8 mouse cellular contexts compared by ENCODE assay signal in the genomic region with DNA sequence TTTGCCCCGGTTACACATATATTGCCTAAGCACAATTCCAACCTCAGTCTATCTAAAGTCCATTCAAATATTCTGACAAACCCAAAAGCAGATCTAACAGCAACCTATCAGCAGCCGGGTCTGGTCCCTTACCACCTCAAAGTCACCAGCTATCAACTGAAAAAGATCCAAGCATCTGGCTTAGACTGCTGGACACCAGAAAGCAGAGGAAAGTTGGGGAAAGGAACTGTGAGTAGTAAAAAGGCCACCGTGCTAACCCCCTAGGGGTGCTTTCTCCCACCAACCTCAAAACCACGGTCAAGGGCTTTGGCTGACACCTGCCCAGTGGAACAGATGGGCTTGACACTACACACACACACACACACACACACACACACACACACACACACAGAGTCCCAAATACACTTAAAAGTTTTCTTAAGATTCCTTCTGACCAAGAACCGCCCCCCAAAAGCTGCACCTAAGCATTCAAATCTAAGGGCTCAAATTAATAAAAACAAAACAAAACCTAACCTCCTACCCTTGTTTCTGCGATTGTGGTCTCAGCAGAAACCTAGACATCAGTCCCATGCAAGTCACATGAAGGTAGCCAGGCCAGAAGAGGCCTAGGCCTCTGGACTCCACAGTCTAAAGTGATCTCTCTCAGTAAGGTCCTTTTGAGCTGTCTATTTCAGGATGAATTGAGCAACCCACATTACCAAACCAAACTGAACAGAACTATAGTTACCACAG. TPM values are rescaled to one million over a fixed set of nuclear protein-coding genes. Genes with fewer than 3 reads are reported as not detected.
A peak's percentile ranks its signal among the peaks of the same experiment; 100 is the strongest.
DNase-seq lines count a peak whose midpoint lies in the region; ATAC-seq and TF ChIP-seq lines count a peak whose summit lies in the region.

No protein-coding gene starts in this region.

- H3K4me3 ChIP-seq in heart, embryonic 13.5 days: peak overlapping the region; percentile 97
- H3K4me3 ChIP-seq in embryonic facial prominence, embryonic 11.5 days (ENCODE audit: low read depth, low read length): no peak overlapping the region
- peak overlapping the region; percentile 71 for H3K4me3 ChIP-seq in intestine, postnatal 0 days (ENCODE audit: low read depth, low read length)
- no peak overlapping the region for H3K4me3 ChIP-seq in midbrain, embryonic 14.5 days (replicated peaks; ENCODE audit: low read depth, low read length)

- peak overlapping the region; percentile 98 for H3K27ac ChIP-seq in heart, embryonic 13.5 days (replicated peaks)
- no peak overlapping the region; the same call in 1 of the 2 replicates for H3K27ac ChIP-seq in embryonic facial prominence, embryonic 11.5 days (replicated peaks; ENCODE audit: low read depth, low read length)
- H3K27ac ChIP-seq in intestine, postnatal 0 days (ENCODE audit: low read depth, low read length): peak overlapping the region; percentile 6; the same call in 1 of the 2 replicates
- H3K27ac ChIP-seq in midbrain, embryonic 14.5 days (replicated peaks; ENCODE audit: low read depth, low read length): no peak overlapping the region

- no peaks in the 10 kb centered on the region for H3K36me3 ChIP-seq in heart, embryonic 13.5 days
- no peaks in the 10 kb centered on the region for H3K36me3 ChIP-seq in embryonic facial prominence, embryonic 11.5 days (replicated peaks; ENCODE audit: control insufficient read depth, insufficient read depth, low read depth, low read length)
- no peaks in the 10 kb centered on the region; the same call in 1 of the 2 replicates for H3K36me3 ChIP-seq in intestine, postnatal 0 days (ENCODE audit: control insufficient read depth, insufficient read depth)
- H3K36me3 ChIP-seq in midbrain, embryonic 14.5 days (ENCODE audit: control insufficient read depth, insufficient read depth, low read length): no peaks in the 10 kb centered on the region

- H3K9ac ChIP-seq in heart, embryonic 13.5 days: peak overlapping the region; percentile 100
- H3K9ac ChIP-seq in embryonic facial prominence, embryonic 11.5 days (replicated peaks; ENCODE audit: low read length): peak overlapping the region; percentile 15
- peak overlapping the region; percentile 46 for H3K9ac ChIP-seq in intestine, postnatal 0 days (ENCODE audit: low read depth, low read length)
- no peak overlapping the region for H3K9ac ChIP-seq in midbrain, embryonic 14.5 days (replicated peaks; ENCODE audit: low read length)

- DNase-seq in heart, adult 18-20 months: no peak
- no peak for DNase-seq in embryonic facial prominence, embryonic 11.5 days (ENCODE audit: low spot score)
- DNase-seq in midbrain, embryonic 14.5 days: no peak
- DNase-seq in cerebellum, postnatal 14 days: no peak
- DNase-seq in gastrocnemius, postnatal 25 days: no peak

- no peak for ATAC-seq in heart, embryonic 13.5 days (ENCODE audit: extremely low read depth, insufficient number of reproducible peaks, low FRiP score, low TSS enrichment)
- ATAC-seq in embryonic facial prominence, embryonic 11.5 days (replicated peaks; ENCODE audit: insufficient number of reproducible peaks, low FRiP score, low TSS enrichment, low read depth): no peak
- ATAC-seq in intestine, postnatal 0 days: no peak
- no peak for ATAC-seq in midbrain, embryonic 14.5 days (ENCODE audit: low FRiP score, low TSS enrichment)
- ATAC-seq in activated CD4-positive, CD25-positive, alpha-beta regulatory T cell, adult 4 months: no peak

- TF ChIP-seq CTCF in intestine, postnatal 0 days (IDR thresholded peaks at IDR 0.05; ENCODE audit: low read depth): no peak

- H3K9me3 ChIP-seq in heart, embryonic 13.5 days: no peaks in the 10 kb centered on the region
- H3K9me3 ChIP-seq in embryonic facial prominence, embryonic 11.5 days (replicated peaks; ENCODE audit: control insufficient read depth, low read length): no peaks in the 10 kb centered on the region
- no peaks in the 10 kb centered on the region for H3K9me3 ChIP-seq in intestine, postnatal 0 days (ENCODE audit: control insufficient read depth)
- no peaks in the 10 kb centered on the region for H3K9me3 ChIP-seq in midbrain, embryonic 14.5 days (ENCODE audit: control insufficient read depth, low read length)

- peak overlapping the region; percentile 91 for H3K4me2 ChIP-seq in heart, embryonic 13.5 days
- no peak overlapping the region for H3K4me2 ChIP-seq in embryonic facial prominence, embryonic 11.5 days (ENCODE audit: low read depth, low read length)
- peak overlapping the region; percentile 84 for H3K4me2 ChIP-seq in intestine, postnatal 0 days (replicated peaks; ENCODE audit: low read depth)
- peak overlapping the region; percentile 88 for H3K4me2 ChIP-seq in midbrain, embryonic 14.5 days (ENCODE audit: low read length)

- 56% methylated on average over 6 of the region's 6 CpGs for WGBS in heart, embryonic 13.5 days
- 77% methylated on average over 6 of the region's 6 CpGs for WGBS in embryonic facial prominence, embryonic 11.5 days
- 70% methylated on average over 6 of the region's 6 CpGs for WGBS in intestine, postnatal 0 days
- WGBS in midbrain, embryonic 14.5 days: 79% methylated on average over 6 of the region's 6 CpGs

- H3K27me3 ChIP-seq in heart, embryonic 13.5 days (replicated peaks): no peaks in the 10 kb centered on the region
- no peaks in the 10 kb centered on the region for H3K27me3 ChIP-seq in embryonic facial prominence, embryonic 11.5 days (ENCODE audit: control insufficient read depth, insufficient read depth, low read length)
- 0 out of 2 replicates have a peak, but pooled peaks cover 4% of the 10 kb centered on the region for H3K27me3 ChIP-seq in intestine, postnatal 0 days (replicated peaks; ENCODE audit: control insufficient read depth, insufficient read depth, low read length)
- no peaks in the 10 kb centered on the region for H3K27me3 ChIP-seq in midbrain, embryonic 14.5 days (ENCODE audit: control insufficient read depth, insufficient read depth, low read length)

- H3K4me1 ChIP-seq in heart, embryonic 13.5 days: peaks cover 67% of the 10 kb centered on the region
- no peaks in the 10 kb centered on the region for H3K4me1 ChIP-seq in embryonic facial prominence, embryonic 11.5 days (ENCODE audit: control insufficient read depth, insufficient read depth, low read length)
- H3K4me1 ChIP-seq in intestine, postnatal 0 days (replicated peaks; ENCODE audit: control insufficient read depth, insufficient read depth, low read length): peaks cover 5% of the 10 kb centered on the region; the same call in 1 of the 2 replicates
- H3K4me1 ChIP-seq in midbrain, embryonic 14.5 days (ENCODE audit: control insufficient read depth, insufficient read depth, low read length): peaks cover 23% of the 10 kb centered on the region

RNA-seq across cellular contexts. Expression of a gene that starts 2.6 kb away (rescaled TPM):
- 46.2 and 48.1 TPM in 2 replicates for polyA plus RNA-seq in heart, embryonic 13.5 days (2015; fragmentation: Nextera tagmentation; extraction: Ambion mirVana)
- total RNA-seq in heart, adult 18-20 months (2021): 10 to 100 TPM; 58.2 to 59.1 TPM
- polyA plus RNA-seq in embryonic facial prominence, embryonic 11.5 days (2014; fragmentation: Nextera tagmentation; extraction: Ambion mirVana): 28.3 and 28.9 TPM in 2 replicates
- 15.3 and 15.5 TPM in 2 replicates for polyA plus RNA-seq in intestine, postnatal 0 days (2015; fragmentation: Nextera tagmentation; extraction: Ambion mirVana)
- 4.3 and 7.6 TPM in 2 replicates for polyA plus RNA-seq in midbrain, embryonic 14.5 days (2014; fragmentation: Nextera tagmentation; extraction: Ambion mirVana)
- total RNA-seq in gastrocnemius, postnatal 25 days (2021): 10 to 100 TPM; 28.2 to 30.5 TPM
- polyA plus RNA-seq in activated CD4-positive, CD25-positive, alpha-beta regulatory T cell, adult 4 months (2017; shearing (Covaris generic)): 10 to 100 TPM; 58.7 to 75.3 TPM

Comparison
In these comparisons a context has a peak if more than half of its experiments do, and no peak if none do; other contexts are left out.
1. H3K27ac ChIP-seq: peak in heart, embryonic 13.5 days (single experiment) and intestine, postnatal 0 days (single experiment); none in embryonic facial prominence, embryonic 11.5 days (single experiment) and midbrain, embryonic 14.5 days (single experiment).
2. H3K4me3 ChIP-seq: peak in heart, embryonic 13.5 days (single experiment) and intestine, postnatal 0 days (single experiment); none in embryonic facial prominence, embryonic 11.5 days (single experiment) and midbrain, embryonic 14.5 days (single experiment).